Mouse (Mus musculus): ENCODE measurements at regions not wholly inside any gene's neighbourhood (a gene's known extent, or its start where the extent isn't known, plus 50 kb on each side); places are given as distances from the start of the nearest gene placed in this dataset.

- Histone ChIP-seq H3K27me3 (ENCODE audit: control insufficient read depth, insufficient read depth, low read depth, low read length) (no peaks in the 10 kb centered on the region), H3K9me3 (replicated peaks; ENCODE audit: control insufficient read depth, low read length) (no peaks in the 10 kb centered on the region; the same call in 1 of the 2 replicates), H3K4me3 (ENCODE audit: low read depth, low read length) (no peak overlapping the region), H3K4me1 (ENCODE audit: control insufficient read depth, low read depth, low read length) (no peaks in the 10 kb centered on the region), H3K4me2 (ENCODE audit: low read depth, low read length) (no peak overlapping the region), H3K9ac (ENCODE audit: low read depth, low read length) (no peak overlapping the region), H3K27ac (ENCODE audit: low read length) (no peak overlapping the region), H3K36me3 (ENCODE audit: control insufficient read depth, insufficient read depth) (no peaks in the 10 kb centered on the region)
- ATAC-seq (ENCODE audit: low read depth) = no peak
- WGBS (ENCODE audit: insufficient replicate concordance) = 44% methylated on average over 6 of the region's 6 CpGs
Observed at GRCm38 (mm10) chr15:87383551-87384265, 160.4 kb upstream of the Fam19a5 start.

- no peak for ATAC-seq (ENCODE audit: low read depth)
- WGBS (ENCODE audit: insufficient replicate concordance) = 65% methylated on average over 13 of the region's 13 CpGs
- no peaks in the 10 kb centered on the region; the same call in 1 of the 2 replicates for H3K9me3 ChIP-seq (replicated peaks; ENCODE audit: control insufficient read depth, low read length)
Observed at GRCm38 (mm10) chr15:87384279-87385066, 159.6 kb upstream of the Fam19a5 start.

GRCm38 (mm10) chr15:87386513-87386983 is 157.6 kb upstream of the Fam19a5 start:
- ATAC-seq (ENCODE audit: low read depth) = no peak
- WGBS (ENCODE audit: insufficient replicate concordance) = 70% methylated on average over 6 of the region's 6 CpGs
- no peaks in the 10 kb centered on the region for H3K4me1 ChIP-seq (ENCODE audit: control insufficient read depth, low read depth, low read length)
- no peak overlapping the region for H3K4me3 ChIP-seq (ENCODE audit: low read depth, low read length)
- no peaks in the 10 kb centered on the region for H3K9me3 ChIP-seq (replicated peaks; ENCODE audit: control insufficient read depth, low read length)
- no peak overlapping the region for H3K9ac ChIP-seq (ENCODE audit: low read depth, low read length)
- H3K4me2 ChIP-seq (ENCODE audit: low read depth, low read length) = no peak overlapping the region
- H3K27ac ChIP-seq (ENCODE audit: low read length) = no peak overlapping the region
- H3K36me3 ChIP-seq (ENCODE audit: control insufficient read depth, insufficient read depth) = no peaks in the 10 kb centered on the region
- H3K27me3 ChIP-seq (ENCODE audit: control insufficient read depth, insufficient read depth, low read depth, low read length) = no peaks in the 10 kb centered on the region

More at GRCm38 (mm10) chr15:87384279-87385066, 159.6 kb upstream of the Fam19a5 start:
- no peak overlapping the region for H3K4me3 ChIP-seq (ENCODE audit: low read depth, low read length)
- H3K4me1 ChIP-seq (ENCODE audit: control insufficient read depth, low read depth, low read length) = no peaks in the 10 kb centered on the region
- H3K9ac ChIP-seq (ENCODE audit: low read depth, low read length) = no peak overlapping the region
- no peak overlapping the region for H3K4me2 ChIP-seq (ENCODE audit: low read depth, low read length)
- no peaks in the 10 kb centered on the region for H3K27me3 ChIP-seq (ENCODE audit: control insufficient read depth, insufficient read depth, low read depth, low read length)
- H3K27ac ChIP-seq (ENCODE audit: low read length) = no peak overlapping the region
- H3K36me3 ChIP-seq (ENCODE audit: control insufficient read depth, insufficient read depth) = no peaks in the 10 kb centered on the region

- Histone ChIP-seq H3K9me3 (replicated peaks; ENCODE audit: control insufficient read depth, low read length) (no peaks in the 10 kb centered on the region), H3K4me1 (ENCODE audit: control insufficient read depth, low read depth, low read length) (no peaks in the 10 kb centered on the region), H3K4me3 (ENCODE audit: low read depth, low read length) (no peak overlapping the region), H3K4me2 (ENCODE audit: low read depth, low read length) (no peak overlapping the region), H3K27ac (ENCODE audit: low read length) (no peak overlapping the region), H3K36me3 (ENCODE audit: control insufficient read depth, insufficient read depth) (no peaks in the 10 kb centered on the region), H3K9ac (ENCODE audit: low read depth, low read length) (no peak overlapping the region), H3K27me3 (ENCODE audit: control insufficient read depth, insufficient read depth, low read depth, low read length) (no peaks in the 10 kb centered on the region)
- WGBS (ENCODE audit: insufficient replicate concordance) = 40% methylated on average over 8 of the region's 8 CpGs
- ATAC-seq (ENCODE audit: low read depth) = no peak
Observed at GRCm38 (mm10) chr15:87391395-87391794, 152.7 kb upstream of the Fam19a5 start.

GRCm38 (mm10) chr15:87398396-87398795 is 145.7 kb upstream of the Fam19a5 start:
- Histone ChIP-seq H3K27me3 (ENCODE audit: control insufficient read depth, insufficient read depth, low read depth, low read length) (no peaks in the 10 kb centered on the region), H3K9me3 (replicated peaks; ENCODE audit: control insufficient read depth, low read length) (no peaks in the 10 kb centered on the region), H3K9ac (ENCODE audit: low read depth, low read length) (no peak overlapping the region), H3K4me3 (ENCODE audit: low read depth, low read length) (no peak overlapping the region), H3K4me1 (ENCODE audit: control insufficient read depth, low read depth, low read length) (no peaks in the 10 kb centered on the region), H3K27ac (ENCODE audit: low read length) (no peak overlapping the region), H3K4me2 (ENCODE audit: low read depth, low read length) (no peak overlapping the region), H3K36me3 (ENCODE audit: control insufficient read depth, insufficient read depth) (no peaks in the 10 kb centered on the region)
- ATAC-seq (ENCODE audit: low read depth) = no peak
- WGBS (ENCODE audit: insufficient replicate concordance) = 37% methylated on average over 4 of the region's 4 CpGs

- no peak overlapping the region for H3K4me3 ChIP-seq (ENCODE audit: low read depth, low read length)
- no peak overlapping the region for H3K4me2 ChIP-seq (ENCODE audit: low read depth, low read length)
- H3K27me3 ChIP-seq (ENCODE audit: control insufficient read depth, insufficient read depth, low read depth, low read length) = no peaks in the 10 kb centered on the region
- no peaks in the 10 kb centered on the region for H3K9me3 ChIP-seq (replicated peaks; ENCODE audit: control insufficient read depth, low read length)
- ATAC-seq (ENCODE audit: low read depth) = no peak
- WGBS (ENCODE audit: insufficient replicate concordance) = 51% methylated on average over 5 of the region's 5 CpGs
- no peaks in the 10 kb centered on the region for H3K4me1 ChIP-seq (ENCODE audit: control insufficient read depth, low read depth, low read length)
- H3K36me3 ChIP-seq (ENCODE audit: control insufficient read depth, insufficient read depth) = no peaks in the 10 kb centered on the region
- H3K9ac ChIP-seq (ENCODE audit: low read depth, low read length) = no peak overlapping the region
- H3K27ac ChIP-seq (ENCODE audit: low read length) = no peak overlapping the region
Observed at GRCm38 (mm10) chr15:87405689-87406088, 138.4 kb upstream of the Fam19a5 start.

GRCm38 (mm10) chr15:87411978-87412377 is 132.1 kb upstream of the Fam19a5 start:
- Histone ChIP-seq H3K36me3 (ENCODE audit: control insufficient read depth, insufficient read depth) (no peaks in the 10 kb centered on the region), H3K27me3 (ENCODE audit: control insufficient read depth, insufficient read depth, low read depth, low read length) (no peaks in the 10 kb centered on the region), H3K9ac (ENCODE audit: low read depth, low read length) (no peak overlapping the region), H3K4me3 (ENCODE audit: low read depth, low read length) (no peak overlapping the region), H3K4me2 (ENCODE audit: low read depth, low read length) (no peak overlapping the region), H3K27ac (ENCODE audit: low read length) (no peak overlapping the region), H3K4me1 (ENCODE audit: control insufficient read depth, low read depth, low read length) (no peaks in the 10 kb centered on the region), H3K9me3 (replicated peaks; ENCODE audit: control insufficient read depth, low read length) (no peaks in the 10 kb centered on the region)
- ATAC-seq (ENCODE audit: low read depth) = no peak
- WGBS (ENCODE audit: insufficient replicate concordance) = 50% methylated on average over 12 of the region's 12 CpGs

GRCm38 (mm10) chr15:87415996-87416395 is 128.1 kb upstream of the Fam19a5 start:
- no peak for ATAC-seq (ENCODE audit: low read depth)

GRCm38 (mm10) chr15:87421743-87422142 is 122.4 kb upstream of the Fam19a5 start:
- Histone ChIP-seq H3K4me2 (ENCODE audit: low read depth, low read length) (no peak overlapping the region), H3K4me1 (ENCODE audit: control insufficient read depth, low read depth, low read length) (no peaks in the 10 kb centered on the region), H3K9me3 (replicated peaks; ENCODE audit: control insufficient read depth, low read length) (no peaks in the 10 kb centered on the region), H3K27ac (ENCODE audit: low read length) (no peak overlapping the region), H3K27me3 (ENCODE audit: control insufficient read depth, insufficient read depth, low read depth, low read length) (no peaks in the 10 kb centered on the region), H3K4me3 (ENCODE audit: low read depth, low read length) (no peak overlapping the region), H3K9ac (ENCODE audit: low read depth, low read length) (no peak overlapping the region), H3K36me3 (ENCODE audit: control insufficient read depth, insufficient read depth) (no peaks in the 10 kb centered on the region)
- ATAC-seq (ENCODE audit: low read depth) = no peak
- 75% methylated on average over 4 of the region's 4 CpGs for WGBS (ENCODE audit: insufficient replicate concordance)

More at GRCm38 (mm10) chr15:87415996-87416395, 128.1 kb upstream of the Fam19a5 start:
- WGBS (ENCODE audit: insufficient replicate concordance) = 66% methylated on average over 7 of the region's 7 CpGs
- H3K4me2 ChIP-seq (ENCODE audit: low read depth, low read length) = no peak overlapping the region
- H3K27me3 ChIP-seq (ENCODE audit: control insufficient read depth, insufficient read depth, low read depth, low read length) = no peaks in the 10 kb centered on the region
- no peak overlapping the region for H3K4me3 ChIP-seq (ENCODE audit: low read depth, low read length)
- no peaks in the 10 kb centered on the region for H3K36me3 ChIP-seq (ENCODE audit: control insufficient read depth, insufficient read depth)
- no peak overlapping the region for H3K9ac ChIP-seq (ENCODE audit: low read depth, low read length)
- no peak overlapping the region for H3K27ac ChIP-seq (ENCODE audit: low read length)
- no peaks in the 10 kb centered on the region for H3K4me1 ChIP-seq (ENCODE audit: control insufficient read depth, low read depth, low read length)
- H3K9me3 ChIP-seq (replicated peaks; ENCODE audit: control insufficient read depth, low read length) = no peaks in the 10 kb centered on the region

Data from liver, embryonic 16.5 days (tissue).